Mouse (Mus musculus) liver, postnatal 0 days (tissue): Measurements from ENCODE around the gene Rnf212.

ENCODE experiments used
- CTCF ChIP-seq: sonication (generic); IDR thresholded peaks from 2 replicates; pipeline ENCODE4 v1.5.1; 2016; ENCODE audit warnings: antibody characterized with exemption, low read depth
- EP300 ChIP-seq: IDR thresholded peaks from 2 replicates; pipeline ENCODE4 v1.6.1; 2016; ENCODE audit warnings: antibody characterized with exemption, low read depth, mild to moderate bottlenecking

- no peak for TF ChIP-seq EP300
- no peak for TF ChIP-seq CTCF
Observed at GRCm38 (mm10) chr5:108708981-108709731, 65.6 kb downstream of the Rnf212 start.
